Mouse (Mus musculus): ENCODE results near the gene Irak4.

Irak4 gene

GRCm38 (mm10) chr15:94628830-94629601, 85.6 kb downstream of the Irak4 start, which contains the start of gene Tmem117:
Gene Tmem117, plus strand, starts transcription at chr15:94629232.
- peak; percentile 58 to 80 for DNase-seq

- no peak for DNase-seq
These were observed 87.1 kb downstream of the Irak4 start for GRCm38 (mm10) chr15:94630553-94630952.

Data from cerebellum, adult 18-20 months (tissue).